In the genomic region with DNA sequence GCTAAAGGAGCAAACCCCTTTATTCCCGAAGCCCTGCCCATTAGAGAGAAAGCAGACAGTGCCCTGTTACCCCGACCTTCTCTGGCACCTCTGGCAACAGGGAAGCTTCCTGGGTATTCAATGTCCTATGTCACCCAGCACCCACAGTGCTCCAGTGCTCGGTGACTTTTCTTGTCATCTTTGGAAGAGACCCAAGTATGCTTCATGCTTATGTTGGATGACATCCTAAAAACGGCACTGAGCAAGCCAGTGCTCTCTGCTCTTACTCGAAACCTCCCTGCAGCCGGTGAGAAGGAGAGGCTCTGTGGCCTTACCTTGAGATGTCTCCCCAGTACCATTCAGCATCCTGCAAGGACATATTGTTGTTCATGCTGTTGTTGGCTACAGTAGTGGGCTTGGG, we compare ENCODE assay signal across 8 mouse cellular contexts.
A peak's percentile ranks its signal among the peaks of the same experiment; 100 is the strongest.
DNase-seq lines count a peak whose midpoint lies in the region; ATAC-seq and TF ChIP-seq lines count a peak whose summit lies in the region.

No protein-coding gene starts in this region.

- H3K4me1 ChIP-seq in cerebellum, adult 2 months (ENCODE audit: control insufficient read depth, insufficient read depth, low read length) = no peaks in the 10 kb centered on the region; the same call in 1 of the 2 replicates
- peaks cover 36% of the 10 kb centered on the region for H3K4me1 ChIP-seq in midbrain, embryonic 15.5 days

- no peak for ATAC-seq in midbrain, embryonic 15.5 days (replicated peaks)

- no peak for TF ChIP-seq CTCF in layer of hippocampus, adult 2 months (conservative IDR thresholded peaks at IDR 0.05)
- no peak for TF ChIP-seq CTCF in cerebellum, adult 2 months (IDR thresholded peaks at IDR 0.05; ENCODE audit: borderline replicate concordance, insufficient read depth, low read depth, low read length)

- H3K4me2 ChIP-seq in midbrain, embryonic 15.5 days = peak overlapping the region; percentile 95; the same call in 1 of the 2 replicates

- H3K9me3 ChIP-seq in midbrain, embryonic 15.5 days = no peaks in the 10 kb centered on the region

- H3K36me3 ChIP-seq in midbrain, embryonic 15.5 days (replicated peaks) = peaks cover 13% of the 10 kb centered on the region; the same call in 1 of the 2 replicates

- no peaks in the 10 kb centered on the region for H3K27me3 ChIP-seq in cerebellum, adult 2 months (ENCODE audit: control insufficient read depth, insufficient read depth, low read length)
- H3K27me3 ChIP-seq in midbrain, embryonic 15.5 days (replicated peaks) = no peaks in the 10 kb centered on the region

- H3K4me3 ChIP-seq in layer of hippocampus, adult 2 months = peak overlapping the region; percentile 66
- H3K4me3 ChIP-seq in cerebellum, adult 2 months (replicated peaks; ENCODE audit: insufficient read depth, low read depth, low read length) = peak overlapping the region; percentile 75
- no peak overlapping the region for H3K4me3 ChIP-seq in midbrain, embryonic 15.5 days

- DNase-seq in layer of hippocampus, adult 2 months (ENCODE audit: low spot score in 2 of 2) = no peak
- no peak for DNase-seq in layer of hippocampus, postnatal 14 days (ENCODE audit: low spot score in 2 of 2)
- DNase-seq in cerebellum, adult 2 months = peak; percentile 59 to 72
- DNase-seq in heart, postnatal 10 days = peak; percentile 29 to 62
- no peak for DNase-seq in frontal cortex, postnatal 36 days (ENCODE audit: low spot score in 2 of 2)
- DNase-seq in urinary bladder, postnatal 14 days (ENCODE audit: low spot score) = no peak
- DNase-seq in frontal cortex, postnatal 25 days (ENCODE audit: low spot score in 2 of 2) = no peak

- peak; percentile 20; the same call in 1 of the 2 replicates for TF ChIP-seq POLR2A in cerebellum, adult 2 months (IDR thresholded peaks at IDR 0.05; ENCODE audit: borderline replicate concordance, insufficient read depth, low read length)

- no peak overlapping the region for H3K9ac ChIP-seq in midbrain, embryonic 15.5 days

- intact Hi-C loops in heart, postnatal 10 days (cut with DNase I) = loop anchor here (5.0 to 10.0 kb wide), 2 partner anchors 373 to 455 kb away; no protein-coding TSS in a partner anchor

- peak overlapping the region; percentile 95 for H3K27ac ChIP-seq in layer of hippocampus, adult 2 months
- peak overlapping the region; percentile 87 for H3K27ac ChIP-seq in cerebellum, adult 2 months (ENCODE audit: insufficient read depth, low read length)
- no peak overlapping the region for H3K27ac ChIP-seq in midbrain, embryonic 15.5 days

- 5% methylated on average over 6 of the region's 6 CpGs for WGBS in cerebellum, adult 2 months
- WGBS in midbrain, embryonic 15.5 days = 71% methylated on average over 6 of the region's 6 CpGs

Comparison
In these comparisons a context has a peak if more than half of its experiments do, and no peak if none do; other contexts are left out.
1. DNase-seq: peak in cerebellum, adult 2 months (2 of 2) and heart, postnatal 10 days (2 of 2); none in layer of hippocampus, adult 2 months (0 of 2), layer of hippocampus, postnatal 14 days (0 of 2), frontal cortex, postnatal 36 days (0 of 2), urinary bladder, postnatal 14 days (single experiment) and frontal cortex, postnatal 25 days (0 of 2).